Mouse (Mus musculus): ENCODE measurements around the gene Kctd5. TPM values are rescaled to one million over a fixed set of nuclear protein-coding genes. Genes with fewer than 3 reads are reported as not detected.

Kctd5 gene
- polyA plus RNA-seq, 1 experiment: 30.3 TPM

DNA sequence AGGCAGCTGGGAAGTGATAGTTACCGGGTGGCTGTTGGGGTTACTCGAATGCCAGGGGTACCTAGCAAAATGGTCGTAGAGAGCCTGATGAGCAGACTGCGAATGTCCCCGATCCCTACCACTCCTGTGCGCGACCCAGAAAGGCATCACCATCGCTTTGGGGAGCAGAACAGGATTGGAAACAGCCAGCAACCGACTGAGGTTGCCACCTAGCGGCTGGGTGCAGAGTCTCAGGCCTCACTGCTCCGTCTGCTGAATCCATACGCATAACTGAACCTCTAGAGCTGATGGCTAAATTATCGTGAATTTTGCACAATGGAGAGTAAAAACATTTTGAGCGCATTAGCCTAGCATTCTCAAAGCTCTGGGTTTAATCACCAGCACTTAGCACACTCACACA lies 57.6 kb downstream of the Kctd5 start:
- no peak for DNase-seq
- 38% methylated on average over 14 of the region's 14 CpGs for WGBS
- H3K4me3 ChIP-seq (replicated peaks; ENCODE audit: extremely low read depth, low read depth, low read length): no peak overlapping the region
- TF ChIP-seq POLR2A (IDR thresholded peaks at IDR 0.05; ENCODE audit: borderline replicate concordance, extremely low read depth, low read depth, low read length) (no peak), CTCF (IDR thresholded peaks at IDR 0.05; ENCODE audit: insufficient read depth, low read length) (peak; percentile 70)
- H3K4me1 ChIP-seq (ENCODE audit: control insufficient read depth, insufficient read depth, low read length): no peaks in the 10 kb centered on the region

- DNase-seq: no peak
- 77% methylated on average over 5 of the region's 5 CpGs for WGBS
Measured at GRCm38 (mm10) chr17:24014433-24014965, 58.8 kb downstream of the Kctd5 start.

DNA sequence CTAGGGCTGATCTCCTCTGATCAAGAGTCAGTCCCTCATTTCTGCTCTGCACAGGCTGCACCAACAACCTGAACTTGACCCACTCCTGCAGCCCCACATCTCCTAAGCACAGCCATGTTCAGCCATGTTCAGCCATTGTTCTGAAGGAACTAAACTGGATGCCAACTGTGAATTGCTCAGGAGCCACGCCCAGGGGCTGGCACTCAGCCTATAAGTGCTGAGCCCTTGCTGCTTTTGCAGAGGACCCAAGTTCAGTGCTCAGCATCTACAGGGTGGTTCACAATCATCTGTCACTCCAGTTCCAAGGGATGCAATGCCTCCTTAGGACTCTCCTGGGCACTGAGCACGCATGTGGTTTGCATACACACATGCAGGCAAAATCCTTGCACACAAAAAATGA lies 60.4 kb downstream of the Kctd5 start:
- Histone ChIP-seq H3K4me3 (replicated peaks; ENCODE audit: extremely low read depth, low read depth, low read length) (no peak overlapping the region), H3K4me1 (ENCODE audit: control insufficient read depth, insufficient read depth, low read length) (no peaks in the 10 kb centered on the region)
- 72% methylated on average over 2 of the region's 2 CpGs for WGBS
- TF ChIP-seq POLR2A (IDR thresholded peaks at IDR 0.05; ENCODE audit: borderline replicate concordance, extremely low read depth, low read depth, low read length): no peak
- no peak for TF ChIP-seq CTCF (IDR thresholded peaks at IDR 0.05; ENCODE audit: insufficient read depth, low read length)
- DNase-seq: no peak

More at GRCm38 (mm10) chr17:24014433-24014965, 58.8 kb downstream of the Kctd5 start:
- no peaks in the 10 kb centered on the region for H3K4me1 ChIP-seq (ENCODE audit: control insufficient read depth, insufficient read depth, low read length)
- H3K4me3 ChIP-seq (replicated peaks; ENCODE audit: extremely low read depth, low read depth, low read length): no peak overlapping the region
- no peak for TF ChIP-seq CTCF (IDR thresholded peaks at IDR 0.05; ENCODE audit: insufficient read depth, low read length)

- 65% methylated on average over 5 of the region's 5 CpGs for WGBS
- no peak for DNase-seq
- no peak for TF ChIP-seq POLR2A (IDR thresholded peaks at IDR 0.05; ENCODE audit: borderline replicate concordance, extremely low read depth, low read depth, low read length)
- TF ChIP-seq CTCF (IDR thresholded peaks at IDR 0.05; ENCODE audit: insufficient read depth, low read length): peak; percentile 17; the same call in 1 of the 2 replicates
- no peaks in the 10 kb centered on the region for H3K4me1 ChIP-seq (ENCODE audit: control insufficient read depth, insufficient read depth, low read length)
- no peak overlapping the region for H3K4me3 ChIP-seq (replicated peaks; ENCODE audit: extremely low read depth, low read depth, low read length)
Measured at GRCm38 (mm10) chr17:24009617-24010016, 63.7 kb downstream of the Kctd5 start.

DNA sequence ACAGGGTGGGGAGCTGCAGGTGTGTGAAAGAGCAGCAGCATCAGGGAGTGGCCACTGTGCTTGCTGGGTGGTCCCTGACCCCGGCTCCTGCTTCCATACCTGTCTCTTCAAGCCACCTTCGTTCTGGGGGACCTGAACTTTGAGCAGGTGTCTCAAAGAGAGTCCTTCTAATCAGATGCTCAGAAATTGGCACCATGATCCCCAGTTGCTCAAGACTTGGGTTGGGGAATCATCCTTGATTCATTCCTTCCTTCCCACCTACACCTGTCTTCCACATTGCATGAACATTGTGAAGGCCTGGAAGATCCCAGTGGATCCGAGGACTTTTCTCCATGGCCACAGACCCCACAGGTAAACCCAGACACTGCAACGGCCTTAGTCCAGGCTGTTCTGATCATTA lies 65.2 kb downstream of the Kctd5 start:
- no peak for DNase-seq
- Histone ChIP-seq H3K4me1 (ENCODE audit: control insufficient read depth, insufficient read depth, low read length) (no peaks in the 10 kb centered on the region), H3K4me3 (replicated peaks; ENCODE audit: extremely low read depth, low read depth, low read length) (no peak overlapping the region)
- 65% methylated on average over 4 of the region's 4 CpGs for WGBS
- TF ChIP-seq POLR2A (IDR thresholded peaks at IDR 0.05; ENCODE audit: borderline replicate concordance, extremely low read depth, low read depth, low read length): no peak
- no peak for TF ChIP-seq CTCF (IDR thresholded peaks at IDR 0.05; ENCODE audit: insufficient read depth, low read length)

DNA sequence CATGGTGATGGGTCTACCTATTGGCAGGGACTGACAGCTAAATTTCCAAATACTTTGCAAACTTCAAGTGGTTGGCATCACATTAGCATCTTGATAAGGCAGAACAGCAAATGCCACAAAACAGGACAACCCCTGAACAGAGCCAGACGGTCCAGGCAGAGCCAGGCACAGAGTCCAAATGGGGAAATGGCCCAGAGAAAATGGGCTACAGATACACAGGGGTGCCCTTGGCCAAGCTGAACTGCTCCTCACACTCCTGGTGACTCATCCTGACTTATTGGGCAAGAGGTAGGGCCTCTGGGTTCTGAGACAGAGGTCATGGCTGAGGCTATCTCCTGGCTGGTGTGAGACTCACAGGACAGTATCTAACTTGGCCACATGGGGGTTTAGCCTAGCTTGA lies 65.9 kb downstream of the Kctd5 start:
- Histone ChIP-seq H3K4me1 (ENCODE audit: control insufficient read depth, insufficient read depth, low read length) (no peaks in the 10 kb centered on the region), H3K4me3 (replicated peaks; ENCODE audit: extremely low read depth, low read depth, low read length) (no peak overlapping the region)
- 40% methylated on average over 1 of the region's 1 CpGs for WGBS
- TF ChIP-seq POLR2A (IDR thresholded peaks at IDR 0.05; ENCODE audit: borderline replicate concordance, extremely low read depth, low read depth, low read length) (no peak), CTCF (IDR thresholded peaks at IDR 0.05; ENCODE audit: insufficient read depth, low read length) (no peak)
- DNase-seq: no peak

- 33% methylated on average over 2 of the region's 2 CpGs for WGBS
- H3K4me1 ChIP-seq (ENCODE audit: control insufficient read depth, insufficient read depth, low read length): no peaks in the 10 kb centered on the region
- no peak for DNase-seq
- TF ChIP-seq CTCF (IDR thresholded peaks at IDR 0.05; ENCODE audit: insufficient read depth, low read length) (no peak), POLR2A (IDR thresholded peaks at IDR 0.05; ENCODE audit: borderline replicate concordance, extremely low read depth, low read depth, low read length) (no peak)
- no peak overlapping the region for H3K4me3 ChIP-seq (replicated peaks; ENCODE audit: extremely low read depth, low read depth, low read length)
Measured at GRCm38 (mm10) chr17:24006930-24007329, 66.4 kb downstream of the Kctd5 start.

- no peaks in the 10 kb centered on the region for H3K4me1 ChIP-seq (ENCODE audit: control insufficient read depth, insufficient read depth, low read length)
- no peak overlapping the region for H3K4me3 ChIP-seq (replicated peaks; ENCODE audit: extremely low read depth, low read depth, low read length)
- no peak for DNase-seq
- TF ChIP-seq CTCF (IDR thresholded peaks at IDR 0.05; ENCODE audit: insufficient read depth, low read length) (no peak), POLR2A (IDR thresholded peaks at IDR 0.05; ENCODE audit: borderline replicate concordance, extremely low read depth, low read depth, low read length) (no peak)
- WGBS: 93% methylated on average over 3 of the region's 3 CpGs
Measured at GRCm38 (mm10) chr17:24005049-24005448, 68.2 kb downstream of the Kctd5 start.

DNA sequence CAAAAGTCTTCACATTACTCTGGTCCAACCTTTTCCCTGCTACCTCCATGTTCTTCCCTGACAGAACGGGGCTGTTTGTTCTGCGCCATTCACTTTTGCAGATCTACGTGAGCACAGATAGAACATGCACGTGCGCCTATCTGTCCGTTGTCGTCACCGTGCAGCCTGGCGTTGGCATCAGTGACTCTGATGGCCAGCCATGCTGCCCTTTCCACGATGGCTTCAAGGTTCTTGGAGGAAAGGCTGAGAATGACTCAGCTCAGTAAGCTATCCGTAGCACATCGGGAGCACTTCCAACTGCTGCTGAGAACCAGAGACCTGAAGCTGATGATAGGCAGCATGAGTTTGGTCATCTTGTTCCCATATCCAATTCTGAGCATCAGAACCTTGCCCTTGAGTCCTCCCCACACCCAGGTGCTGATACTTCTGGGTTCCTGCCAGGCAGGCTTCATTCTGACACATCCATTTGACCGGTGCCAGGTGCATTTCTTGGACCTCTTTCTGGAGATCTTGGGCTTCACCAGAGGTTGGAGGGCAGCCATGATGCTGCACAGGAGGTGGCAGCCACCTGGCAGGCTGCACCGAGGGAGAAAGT lies 69.1 kb downstream of the Kctd5 start:
- TF ChIP-seq POLR2A (IDR thresholded peaks at IDR 0.05; ENCODE audit: borderline replicate concordance, extremely low read depth, low read depth, low read length) (no peak), CTCF (IDR thresholded peaks at IDR 0.05; ENCODE audit: insufficient read depth, low read length) (no peak)
- no peak for DNase-seq
- WGBS: 88% methylated on average over 14 of the region's 14 CpGs
- Histone ChIP-seq H3K4me1 (ENCODE audit: control insufficient read depth, insufficient read depth, low read length) (no peaks in the 10 kb centered on the region), H3K4me3 (replicated peaks; ENCODE audit: extremely low read depth, low read depth, low read length) (no peak overlapping the region)

- Histone ChIP-seq H3K4me1 (ENCODE audit: control insufficient read depth, insufficient read depth, low read length) (no peaks in the 10 kb centered on the region), H3K4me3 (replicated peaks; ENCODE audit: extremely low read depth, low read depth, low read length) (no peak overlapping the region)
- no peak for DNase-seq
- whole genome bisulfite sequencing: 53% methylated on average over 5 of the region's 5 CpGs
- TF ChIP-seq POLR2A (IDR thresholded peaks at IDR 0.05; ENCODE audit: borderline replicate concordance, extremely low read depth, low read depth, low read length) (no peak), CTCF (IDR thresholded peaks at IDR 0.05; ENCODE audit: insufficient read depth, low read length) (no peak)
Measured at GRCm38 (mm10) chr17:24000404-24000803, 72.9 kb downstream of the Kctd5 start.

Data from lung, adult 2 months (tissue).